Mouse (Mus musculus) lung, embryonic 14.5 days (tissue): ENCODE measurements at regions not wholly inside any gene's neighbourhood (a gene's known extent, or its start where the extent isn't known, plus 50 kb on each side); places are given as distances from the start of the nearest gene placed in this dataset.

Experiments
- ATAC-seq: fragments of 200-750 bp; cut with Nextera tagmentation; 2 replicates; pipeline ENCODE4 v1.8.0; 2017; ENCODE audit warnings: mild to moderate bottlenecking, moderate TSS enrichment, moderate library complexity; ENCODE audit not compliant: insufficient read depth
- DNase-seq: peaks from one replicate; pipeline ENCODE4 v3.0.0-alpha.2; 2015
- H3K27ac ChIP-seq: fragments of 300-500 bp; sonication (generic); 2 replicates; pipeline ENCODE4 v1.5.1; 2014; ENCODE audit warnings: low read depth, mild to moderate bottlenecking, moderate library complexity
- H3K27me3 ChIP-seq: fragments of 300-500 bp; sonication (generic); 2 replicates; pipeline ENCODE4 v1.6.1; 2014; ENCODE audit warnings: low read length, control low read depth; ENCODE audit not compliant: insufficient read depth
- H3K36me3 ChIP-seq: fragments of 300-500 bp; sonication (generic); 2 replicates; pipeline ENCODE4 v1.6.1; 2014; ENCODE audit warnings: control low read depth; ENCODE audit not compliant: insufficient read depth
- H3K4me1 ChIP-seq: fragments of 300-500 bp; sonication (generic); 2 replicates; pipeline ENCODE4 v1.6.1; 2014; ENCODE audit warnings: antibody characterized with exemption, control low read depth; ENCODE audit not compliant: insufficient read depth
- H3K4me2 ChIP-seq: fragments of 300-500 bp; sonication (generic); 2 replicates; pipeline ENCODE4 v1.6.1; 2014; ENCODE audit warnings: mild to moderate bottlenecking
- H3K4me3 ChIP-seq: fragments of 300-500 bp; sonication (generic); 2 replicates; pipeline ENCODE4 v1.5.1; 2014; ENCODE audit warnings: low read depth, low read length
- H3K9ac ChIP-seq: fragments of 300-500 bp; sonication (generic); 2 replicates; pipeline ENCODE4 v1.6.1; 2014
- H3K9me3 ChIP-seq: fragments of 300-500 bp; sonication (generic); 2 replicates; pipeline ENCODE4 v1.6.1; 2016; ENCODE audit warnings: low read depth, low read length, control low read depth
- CTCF ChIP-seq: IDR thresholded peaks from 2 replicates; pipeline ENCODE4 v1.5.1; 2016; ENCODE audit warnings: antibody characterized with exemption, low read depth
- WGBS: fragments of 180-500 bp; shearing (Covaris S2); extraction: QIAGEN DNeasy Blood & Tissue Kit; methylation state at CpG from one replicate; pipeline ENCODE4 v1.1.7; 2014; 5-methylcytosine and 5-hydroxymethylcytosine counted together

- ATAC-seq (no peak), DNase-seq (no peak)
- Histone ChIP-seq H3K4me3 (no peak overlapping the region), H3K27ac (no peak overlapping the region), H3K4me2 (no peak overlapping the region), H3K9ac (no peak overlapping the region), H3K9me3 (no peaks in the 10 kb centered on the region), H3K27me3 (no peaks in the 10 kb centered on the region), H3K36me3 (no peaks in the 10 kb centered on the region), H3K4me1 (no peaks in the 10 kb centered on the region)
- TF ChIP-seq CTCF: no peak
- 69% methylated on average over 6 of the region's 6 CpGs for WGBS
Measured at GRCm38 (mm10) chr15:62350862-62351757, 1428.3 kb upstream of the A1bg start.

- H3K4me3 ChIP-seq: no peak overlapping the region
- H3K4me1 ChIP-seq: no peaks in the 10 kb centered on the region
- H3K9me3 ChIP-seq: no peaks in the 10 kb centered on the region
- no peak for TF ChIP-seq CTCF
- H3K4me2 ChIP-seq: no peak overlapping the region
- no peak for ATAC-seq
- WGBS: 92% methylated on average over 3 of the region's 3 CpGs
- DNase-seq: no peak
- no peaks in the 10 kb centered on the region for H3K27me3 ChIP-seq
- H3K9ac ChIP-seq: no peak overlapping the region
- no peak overlapping the region for H3K27ac ChIP-seq
- no peaks in the 10 kb centered on the region for H3K36me3 ChIP-seq
Measured at GRCm38 (mm10) chr15:62349981-62350380, 1427.2 kb upstream of the A1bg start.

- no peak for TF ChIP-seq CTCF
- H3K9ac ChIP-seq: no peak overlapping the region
- H3K27ac ChIP-seq: no peak overlapping the region
- WGBS: 89% methylated on average over 2 of the region's 2 CpGs
- H3K36me3 ChIP-seq: no peaks in the 10 kb centered on the region
- no peaks in the 10 kb centered on the region for H3K27me3 ChIP-seq
- DNase-seq: no peak
- no peaks in the 10 kb centered on the region for H3K4me1 ChIP-seq
- H3K4me3 ChIP-seq: no peak overlapping the region
- H3K4me2 ChIP-seq: no peak overlapping the region
- H3K9me3 ChIP-seq: no peaks in the 10 kb centered on the region
- no peak for ATAC-seq
Measured at GRCm38 (mm10) chr15:62348956-62349355, 1426.1 kb upstream of the A1bg start.

- Histone ChIP-seq H3K9ac (no peak overlapping the region), H3K4me1 (no peaks in the 10 kb centered on the region), H3K9me3 (no peaks in the 10 kb centered on the region), H3K27me3 (no peaks in the 10 kb centered on the region), H3K36me3 (no peaks in the 10 kb centered on the region), H3K27ac (no peak overlapping the region), H3K4me2 (no peak overlapping the region), H3K4me3 (no peak overlapping the region)
- DNase-seq (no peak), ATAC-seq (no peak)
- 59% methylated on average over 2 of the region's 2 CpGs for WGBS
- no peak for TF ChIP-seq CTCF
Measured at GRCm38 (mm10) chr15:62347697-62348096, 1424.9 kb upstream of the A1bg start.

- no peaks in the 10 kb centered on the region for H3K27me3 ChIP-seq
- no peak for ATAC-seq
- no peak overlapping the region for H3K27ac ChIP-seq
- WGBS: 58% methylated on average over 5 of the region's 5 CpGs
- no peak overlapping the region for H3K4me2 ChIP-seq
- H3K4me1 ChIP-seq: no peaks in the 10 kb centered on the region
- DNase-seq: no peak
- no peak overlapping the region for H3K9ac ChIP-seq
- H3K9me3 ChIP-seq: no peaks in the 10 kb centered on the region
- H3K4me3 ChIP-seq: no peak overlapping the region
- no peak for TF ChIP-seq CTCF
- H3K36me3 ChIP-seq: no peaks in the 10 kb centered on the region
Measured at GRCm38 (mm10) chr15:62345893-62346292, 1423.1 kb upstream of the A1bg start.

- no peak for DNase-seq
- Histone ChIP-seq H3K27ac (no peak overlapping the region), H3K27me3 (no peaks in the 10 kb centered on the region), H3K9me3 (no peaks in the 10 kb centered on the region), H3K9ac (no peak overlapping the region), H3K4me1 (no peaks in the 10 kb centered on the region), H3K4me3 (no peak overlapping the region), H3K36me3 (no peaks in the 10 kb centered on the region), H3K4me2 (no peak overlapping the region)
- ATAC-seq: no peak
- 66% methylated on average over 6 of the region's 6 CpGs for whole genome bisulfite sequencing
- TF ChIP-seq CTCF: no peak
Measured at GRCm38 (mm10) chr15:62336454-62337284, 1413.9 kb upstream of the A1bg start.
